20 mouse cellular contexts compared by ENCODE assay signal in genomic region chr3:79204261-79204660, GRCm38 (mm10).
DNase-seq lines count a peak whose midpoint lies in the region; ATAC-seq and TF ChIP-seq lines count a peak whose summit lies in the region.
"Had no signal": no experiment of that assay in that cellular context is flagged by ENCODE, and none has a peak within 500 bp of the region (broad histone marks: within the 10 kb centered on the region; RNA-seq: fewer than 3 reads in every experiment).

No protein-coding gene starts in this region.

- no peak overlapping the region for H3K4me3 ChIP-seq in gastrocnemius, adult 2 months
- H3K4me3 ChIP-seq in intestine, embryonic 14.5 days (ENCODE audit: low read depth, low read length), result no peak overlapping the region
- H3K4me3 ChIP-seq in intestine, postnatal 0 days (ENCODE audit: low read depth, low read length), result no peak overlapping the region
- no peak overlapping the region for H3K4me3 ChIP-seq in liver, adult 2 months (ENCODE audit: insufficient read depth, low read depth, low read length)
- H3K4me3 ChIP-seq in liver, postnatal 0 days (ENCODE audit: low read depth, low read length), result no peak overlapping the region
- H3K4me3 ChIP-seq: embryonic facial prominence, embryonic 12.5 days; forebrain, embryonic 15.5 days; hindbrain, embryonic 15.5 days had no signal

- DNase-seq in gastrocnemius, adult 2 months, result no peak
- DNase-seq in gastrocnemius, postnatal 25 days, result no peak
- DNase-seq in intestine, embryonic 14.5 days (ENCODE audit: low spot score), result peak; percentile 38
- peak; percentile 77 for DNase-seq in liver, adult 2 months (ENCODE audit: extremely low read depth, low read depth, low spot score)
- DNase-seq in liver, postnatal 0 days, result no peak
- DNase-seq in testis, postnatal 10 days (ENCODE audit: low spot score), result peak; percentile 31
- no peak for DNase-seq in testis, postnatal 14 days (ENCODE audit: low spot score)
- DNase-seq: adrenal gland, adult 8-10 months; B cell, adult 2 months; cerebellum, adult 11-12 months; cerebellum, adult 9-10 months; cerebellum, postnatal 25 days; gastrocnemius, postnatal 10 days; heart, postnatal 10 days had no signal

- H3K27ac ChIP-seq in gastrocnemius, adult 2 months, result peak overlapping the region; percentile 81
- no peak overlapping the region for H3K27ac ChIP-seq in intestine, embryonic 14.5 days (ENCODE audit: low read depth)
- no peak overlapping the region for H3K27ac ChIP-seq in intestine, postnatal 0 days (ENCODE audit: low read depth, low read length)
- H3K27ac ChIP-seq in liver, adult 2 months (replicated peaks; ENCODE audit: insufficient read depth, low read depth, low read length), result no peak overlapping the region
- no peak overlapping the region for H3K27ac ChIP-seq in liver, postnatal 0 days (ENCODE audit: low read depth)
- H3K27ac ChIP-seq: embryonic facial prominence, embryonic 12.5 days; forebrain, embryonic 15.5 days; hindbrain, embryonic 15.5 days had no signal

- H3K4me1 ChIP-seq in intestine, embryonic 14.5 days (replicated peaks; ENCODE audit: control insufficient read depth, insufficient read depth, low read length), result peaks cover 11% of the 10 kb centered on the region; the same call in 1 of the 2 replicates
- peaks cover 19% of the 10 kb centered on the region for H3K4me1 ChIP-seq in intestine, postnatal 0 days (replicated peaks; ENCODE audit: control insufficient read depth, insufficient read depth, low read length)
- H3K4me1 ChIP-seq in liver, adult 2 months (ENCODE audit: control insufficient read depth, insufficient read depth, low read length), result peaks cover 27% of the 10 kb centered on the region
- peaks cover 14% of the 10 kb centered on the region for H3K4me1 ChIP-seq in liver, postnatal 0 days (ENCODE audit: insufficient read depth)

- TF ChIP-seq CTCF in gastrocnemius, adult 2 months (IDR thresholded peaks at IDR 0.05), result no peak
- TF ChIP-seq CTCF in intestine, postnatal 0 days (IDR thresholded peaks at IDR 0.05; ENCODE audit: low read depth), result no peak
- TF ChIP-seq CTCF in liver, adult 2 months (IDR thresholded peaks at IDR 0.05; ENCODE audit: low read depth, low read length), result no peak
- no peak for TF ChIP-seq CTCF in liver, postnatal 0 days (IDR thresholded peaks at IDR 0.05; ENCODE audit: low read depth)

- TF ChIP-seq EP300 in liver, postnatal 0 days (IDR thresholded peaks at IDR 0.05; ENCODE audit: low read depth), result no peak

- no peaks in the 10 kb centered on the region for H3K36me3 ChIP-seq in intestine, embryonic 14.5 days (ENCODE audit: control insufficient read depth, insufficient read depth, low read length)
- no peaks in the 10 kb centered on the region for H3K36me3 ChIP-seq in intestine, postnatal 0 days (ENCODE audit: control insufficient read depth, insufficient read depth)
- 0 out of 2 replicates have a peak, but pooled peaks cover 2% of the 10 kb centered on the region for H3K36me3 ChIP-seq in liver, adult 2 months (ENCODE audit: control insufficient read depth, insufficient read depth, low read length)
- H3K36me3 ChIP-seq in liver, postnatal 0 days (replicated peaks; ENCODE audit: insufficient read depth, low read length), result no peaks in the 10 kb centered on the region; the same call in 1 of the 2 replicates
- H3K36me3 ChIP-seq: forebrain, embryonic 15.5 days; hindbrain, embryonic 15.5 days had no signal

- H3K27me3 ChIP-seq in intestine, embryonic 14.5 days (replicated peaks; ENCODE audit: control insufficient read depth, insufficient read depth, low read length), result no peaks in the 10 kb centered on the region
- H3K27me3 ChIP-seq in intestine, postnatal 0 days (replicated peaks; ENCODE audit: control insufficient read depth, insufficient read depth, low read length), result no peaks in the 10 kb centered on the region
- no peaks in the 10 kb centered on the region for H3K27me3 ChIP-seq in liver, adult 2 months (ENCODE audit: control insufficient read depth, insufficient read depth, low read length)
- no peaks in the 10 kb centered on the region for H3K27me3 ChIP-seq in liver, postnatal 0 days (ENCODE audit: insufficient read depth, low read length)
- H3K27me3 ChIP-seq: embryonic facial prominence, embryonic 12.5 days; forebrain, embryonic 15.5 days; hindbrain, embryonic 15.5 days had no signal

- no peak overlapping the region for H3K4me2 ChIP-seq in intestine, embryonic 14.5 days (ENCODE audit: low read length)
- no peak overlapping the region for H3K4me2 ChIP-seq in intestine, postnatal 0 days (replicated peaks; ENCODE audit: low read depth)
- H3K4me2 ChIP-seq in liver, postnatal 0 days (ENCODE audit: low read depth, low read length), result no peak overlapping the region
- H3K4me2 ChIP-seq: embryonic facial prominence, embryonic 12.5 days; forebrain, embryonic 15.5 days; hindbrain, embryonic 15.5 days had no signal

- H3K9ac ChIP-seq in intestine, embryonic 14.5 days (ENCODE audit: low read length), result no peak overlapping the region
- no peak overlapping the region for H3K9ac ChIP-seq in intestine, postnatal 0 days (ENCODE audit: low read depth, low read length)
- no peak overlapping the region for H3K9ac ChIP-seq in liver, adult 2 months (ENCODE audit: low read depth, low read length)
- H3K9ac ChIP-seq in liver, postnatal 0 days (replicated peaks), result no peak overlapping the region
- H3K9ac ChIP-seq: embryonic facial prominence, embryonic 12.5 days; forebrain, embryonic 15.5 days; hindbrain, embryonic 15.5 days had no signal

- TF ChIP-seq POLR2A in liver, adult 2 months (IDR thresholded peaks at IDR 0.05; ENCODE audit: extremely low read depth, insufficient read depth, low read length), result no peak

- no peak for ATAC-seq in intestine, embryonic 14.5 days (replicated peaks; ENCODE audit: low FRiP score, low TSS enrichment, low read depth)
- no peak for ATAC-seq in intestine, postnatal 0 days
- ATAC-seq in liver, postnatal 0 days, result no peak
- ATAC-seq: CD4-positive, CD25-positive, alpha-beta regulatory T cell, adult 4 months; forebrain, embryonic 15.5 days had no signal

- intact Hi-C loops in gastrocnemius, adult 2 months (cut with DNase I), result loop anchor here (2.0 to 5.0 kb wide), 5 partner anchors 15 to 363 kb away; partner anchors contain the start of gene Fnip2

- H3K9me3 ChIP-seq in intestine, embryonic 14.5 days (ENCODE audit: control insufficient read depth, low read length), result no peaks in the 10 kb centered on the region
- no peaks in the 10 kb centered on the region for H3K9me3 ChIP-seq in intestine, postnatal 0 days (ENCODE audit: control insufficient read depth)
- H3K9me3 ChIP-seq in liver, postnatal 0 days (ENCODE audit: low read length), result no peaks in the 10 kb centered on the region
- H3K9me3 ChIP-seq: embryonic facial prominence, embryonic 12.5 days; forebrain, embryonic 15.5 days; G1E; hindbrain, embryonic 15.5 days had no signal

- peaks cover 36% of the 10 kb centered on the region for H3K79me2 ChIP-seq in liver, adult 2 months (ENCODE audit: control insufficient read depth, insufficient read depth, low read length)

- 62% methylated on average over 9 of the region's 9 CpGs for WGBS in intestine, embryonic 14.5 days
- WGBS in intestine, postnatal 0 days, result 58% methylated on average over 9 of the region's 9 CpGs
- WGBS in liver, adult 2 months, result 49% methylated on average over 9 of the region's 9 CpGs
- WGBS in liver, postnatal 0 days (ENCODE audit: insufficient replicate concordance), result 73% methylated on average over 9 of the region's 9 CpGs

Comparison
In these comparisons a context has a peak if more than half of its experiments do, and no peak if none do; other contexts are left out.
1. DNase-seq: peak in intestine, embryonic 14.5 days (single experiment), liver, adult 2 months (single experiment) and testis, postnatal 10 days (single experiment); none in gastrocnemius, adult 2 months (single experiment), gastrocnemius, postnatal 25 days (single experiment), liver, postnatal 0 days (single experiment) and testis, postnatal 14 days (single experiment).